Mouse (Mus musculus): Measurements from ENCODE around the gene Pdk3.

GRCm38 (mm10) chrX:93760770-93761169, 71.2 kb downstream of the Pdk3 start:
- TF ChIP-seq CTCF (IDR thresholded peaks at IDR 0.05; ENCODE audit: low read depth, low read length) (no peak), POLR2A (IDR thresholded peaks at IDR 0.05; ENCODE audit: extremely low read depth, insufficient read depth, low read length) (no peak)
